Mouse (Mus musculus) forebrain, embryonic 11.5 days (tissue): ENCODE measurements at regions not wholly inside any gene's neighbourhood (a gene's known extent, or its start where the extent isn't known, plus 50 kb on each side); places are given as distances from the start of the nearest gene placed in this dataset.
"Not testable (repeated sequence)": the region's sequence is repeated elsewhere in the genome, so short reads cannot be mapped to it uniquely, and the experiment has no call there.

ENCODE experiments used
- ATAC-seq: fragments of 200-750 bp; cut with Nextera tagmentation; replicated peaks from 2 replicates; pipeline ENCODE4 v1.8.0; 2017; ENCODE audit warnings: moderate TSS enrichment; ENCODE audit not compliant: low FRiP score
- DNase-seq: peaks from one replicate; pipeline ENCODE4 v3.0.0-alpha.2; 2017; ENCODE audit warnings: low spot score
- H3K27ac ChIP-seq: fragments of 300-500 bp; sonication (generic); 2 replicates; pipeline ENCODE4 v1.5.1; 2014; ENCODE audit warnings: low read depth, low read length
- H3K27me3 ChIP-seq: fragments of 300-500 bp; sonication (generic); 2 replicates; pipeline ENCODE4 v1.6.1; 2014; ENCODE audit warnings: mild to moderate bottlenecking, low read length, mixed read lengths; ENCODE audit not compliant: control insufficient read depth, insufficient read depth
- H3K36me3 ChIP-seq: fragments of 300-500 bp; sonication (generic); 2 replicates; pipeline ENCODE4 v1.6.1; 2014; ENCODE audit warnings: mild to moderate bottlenecking, low read length, moderate library complexity, mixed read lengths; ENCODE audit not compliant: control insufficient read depth, insufficient read depth
- H3K4me1 ChIP-seq: fragments of 300-500 bp; sonication (generic); replicated peaks from 2 replicates; pipeline ENCODE4 v1.6.1; 2014; ENCODE audit warnings: low read length, mixed read lengths; ENCODE audit not compliant: control insufficient read depth, insufficient read depth
- H3K4me2 ChIP-seq: fragments of 300-500 bp; sonication (generic); 2 replicates; pipeline ENCODE4 v1.6.1; 2014; ENCODE audit warnings: low read depth, mild to moderate bottlenecking, low read length, moderate library complexity, mixed read lengths; ENCODE audit not compliant: severe bottlenecking
- H3K4me3 ChIP-seq: fragments of 300-500 bp; sonication (generic); 2 replicates; pipeline ENCODE4 v1.5.1; 2014; ENCODE audit warnings: low read depth, low read length
- H3K9ac ChIP-seq: fragments of 300-500 bp; sonication (generic); 2 replicates; pipeline ENCODE4 v1.6.1; 2014; ENCODE audit warnings: low read length
- H3K9me3 ChIP-seq: fragments of 300-500 bp; sonication (generic); 2 replicates; pipeline ENCODE4 v1.6.1; 2016; ENCODE audit warnings: low read length, mixed read lengths; ENCODE audit not compliant: control insufficient read depth
- WGBS: fragments of 180-500 bp; shearing (Covaris S2); extraction: QIAGEN DNeasy Blood & Tissue Kit; methylation state at CpG from one replicate; pipeline ENCODE4 v1.1.7; 2014; 5-methylcytosine and 5-hydroxymethylcytosine counted together

DNA sequence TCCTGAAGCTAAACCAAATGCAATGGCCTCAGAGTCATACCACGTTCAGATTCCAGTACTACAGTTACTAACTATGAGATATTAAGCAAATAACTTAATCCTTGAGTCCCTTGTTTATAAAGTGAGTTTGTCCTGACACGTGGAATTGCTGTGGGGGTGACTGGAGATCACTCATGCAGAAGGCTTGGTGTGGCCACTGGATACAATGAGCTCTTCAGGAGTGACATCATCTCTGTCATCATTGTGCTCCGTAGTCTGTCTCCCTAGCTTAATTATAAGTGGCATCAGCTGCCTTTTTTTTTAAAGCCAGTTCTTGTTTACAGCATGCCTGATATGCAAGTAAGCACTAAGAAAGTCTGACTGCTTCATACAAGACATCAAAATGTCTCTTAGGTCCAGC, 89.0 kb downstream of the Otx2 start:
- Histone ChIP-seq H3K4me3 (no peak overlapping the region), H3K9me3 (no peaks in the 10 kb centered on the region), H3K27ac (no peak overlapping the region), H3K27me3 (peaks cover 2% of the 10 kb centered on the region; the same call in 1 of the 2 replicates), H3K36me3 (no peaks in the 10 kb centered on the region), H3K4me1 (0 out of 2 replicates have a peak, but pooled peaks cover 2% of the 10 kb centered on the region), H3K9ac (no peak overlapping the region), H3K4me2 (no peak overlapping the region)
- 54% methylated on average over 3 of the region's 3 CpGs for WGBS
- ATAC-seq (no peak), DNase-seq (no peak)

- H3K9me3 ChIP-seq: no peaks in the 10 kb centered on the region
- DNase-seq (no peak), ATAC-seq (no peak)
- H3K4me1 ChIP-seq: 0 out of 2 replicates have a peak, but pooled peaks cover 2% of the 10 kb centered on the region
- WGBS: 94% methylated on average over 3 of the region's 3 CpGs
- no peak overlapping the region for H3K4me3 ChIP-seq
- no peaks in the 10 kb centered on the region for H3K36me3 ChIP-seq
- H3K9ac ChIP-seq: no peak overlapping the region
- peaks cover 2% of the 10 kb centered on the region; the same call in 1 of the 2 replicates for H3K27me3 ChIP-seq
- H3K4me2 ChIP-seq: no peak overlapping the region
- no peak overlapping the region for H3K27ac ChIP-seq
These were observed 90.1 kb downstream of the Otx2 start for GRCm38 (mm10) chr14:48583516-48583915.

DNA sequence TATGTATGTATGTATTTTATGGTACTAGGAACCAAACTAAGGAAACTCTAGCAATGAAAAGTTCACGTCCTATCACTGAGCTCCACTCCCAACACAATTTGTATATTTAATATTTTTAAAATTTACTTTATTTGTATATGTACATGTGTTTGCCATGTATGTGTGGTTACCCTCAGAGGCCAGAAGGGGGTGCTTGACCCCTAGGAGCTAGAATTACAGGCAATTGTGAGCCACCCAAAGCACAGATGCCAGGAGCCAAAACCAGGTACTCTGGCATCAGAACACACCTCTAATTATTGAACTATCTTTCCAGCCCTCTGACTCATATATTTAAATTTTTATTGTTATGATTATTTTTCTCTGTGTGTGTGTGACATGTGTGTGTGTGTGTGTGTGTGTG, 91.5 kb downstream of the Otx2 start:
- no peaks in the 10 kb centered on the region for H3K36me3 ChIP-seq
- H3K27me3 ChIP-seq: peaks cover 2% of the 10 kb centered on the region; the same call in 1 of the 2 replicates
- no peak overlapping the region for H3K27ac ChIP-seq
- H3K9me3 ChIP-seq: no peaks in the 10 kb centered on the region
- no peak overlapping the region for H3K4me3 ChIP-seq
- no peak overlapping the region for H3K4me2 ChIP-seq
- DNase-seq: no peak
- ATAC-seq: no peak
- H3K4me1 ChIP-seq: 0 out of 2 replicates have a peak, but pooled peaks cover 2% of the 10 kb centered on the region
- no peak overlapping the region for H3K9ac ChIP-seq
- WGBS: 78% methylated on average over 1 of the region's 1 CpGs

GRCm38 (mm10) chr14:48581308-48581707, 92.3 kb downstream of the Otx2 start:
- H3K4me1 ChIP-seq, H3K9me3 ChIP-seq, H3K27me3 ChIP-seq, H3K27ac ChIP-seq, H3K9ac ChIP-seq, H3K36me3 ChIP-seq, H3K4me2 ChIP-seq, ATAC-seq, H3K4me3 ChIP-seq, DNase-seq: not testable (repeated sequence)
- WGBS: 31% methylated on average over 2 of the region's 2 CpGs

DNA sequence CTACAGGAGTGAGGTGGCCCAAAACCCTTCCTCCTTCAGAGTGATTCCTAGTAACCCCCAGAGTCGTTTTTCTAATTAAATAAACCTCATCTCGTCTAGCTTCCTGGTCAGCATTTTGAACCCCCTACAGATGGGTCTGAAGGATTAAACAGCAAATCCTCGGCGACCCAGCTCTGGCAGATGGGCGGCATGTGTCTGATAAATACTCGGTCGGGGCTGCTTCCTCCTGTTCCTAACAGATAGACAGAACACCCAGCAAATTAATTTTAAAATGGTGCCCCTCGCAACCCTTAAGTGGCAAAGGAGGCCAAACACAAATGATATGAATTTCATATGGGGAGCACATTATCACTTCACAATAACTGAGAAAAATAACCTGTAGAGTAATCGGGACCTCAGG, 93.2 kb downstream of the Otx2 start:
- Histone ChIP-seq H3K4me3 (no peak overlapping the region), H3K36me3 (no peaks in the 10 kb centered on the region), H3K4me2 (no peak overlapping the region), H3K9ac (no peak overlapping the region), H3K27me3 (peaks cover 2% of the 10 kb centered on the region; the same call in 1 of the 2 replicates), H3K4me1 (0 out of 2 replicates have a peak, but pooled peaks cover 2% of the 10 kb centered on the region), H3K9me3 (no peaks in the 10 kb centered on the region), H3K27ac (no peak overlapping the region)
- 26% methylated on average over 9 of the region's 9 CpGs for WGBS
- ATAC-seq: no peak
- no peak for DNase-seq

DNA sequence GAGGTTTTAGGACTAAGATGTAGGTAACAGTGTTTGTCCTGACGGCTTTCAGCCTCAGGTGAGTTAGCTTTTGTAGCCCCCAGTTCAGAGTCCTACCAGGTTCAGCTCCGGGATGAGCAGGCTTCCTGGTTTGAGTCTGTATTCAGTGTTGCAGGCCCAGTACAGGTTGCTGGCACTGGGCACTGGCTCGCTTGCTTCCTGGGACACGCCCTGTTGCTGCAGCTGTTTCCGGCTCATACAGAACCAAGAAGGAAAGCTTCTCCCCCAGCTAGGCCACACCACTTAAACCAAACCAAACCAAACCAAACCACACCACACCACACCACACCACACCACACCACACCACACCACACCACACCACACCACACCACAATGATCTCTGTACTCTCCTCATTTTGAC, 93.6 kb downstream of the Otx2 start:
- H3K9ac ChIP-seq: no peak overlapping the region
- DNase-seq (no peak), ATAC-seq (no peak)
- no peaks in the 10 kb centered on the region for H3K36me3 ChIP-seq
- WGBS: 78% methylated on average over 5 of the region's 5 CpGs
- H3K27me3 ChIP-seq: peaks cover 2% of the 10 kb centered on the region; the same call in 1 of the 2 replicates
- 0 out of 2 replicates have a peak, but pooled peaks cover 2% of the 10 kb centered on the region for H3K4me1 ChIP-seq
- H3K27ac ChIP-seq: no peak overlapping the region
- no peak overlapping the region for H3K4me3 ChIP-seq
- H3K9me3 ChIP-seq: no peaks in the 10 kb centered on the region
- no peak overlapping the region for H3K4me2 ChIP-seq
